Mouse (Mus musculus): ENCODE measurements around the gene Gata3. TPM values are rescaled to one million over a fixed set of nuclear protein-coding genes. Genes with fewer than 3 reads are reported as not detected.
A peak's percentile ranks its signal among the peaks of the same experiment; 100 is the strongest.

Gene Gata3
- 4.5 and 4.6 TPM in 2 replicates for polyA plus RNA-seq (2015; fragmentation: Nextera tagmentation; extraction: Ambion mirVana)

- Histone ChIP-seq H3K9me3 (no peaks in the 10 kb centered on the region), H3K4me1 (no peaks in the 10 kb centered on the region), H3K27ac (no peak within 1 kb of the TSS), H3K4me2 (peak within 1 kb of the TSS; percentile 40), H3K36me3 (no peaks in the 10 kb centered on the region), H3K9ac (no peak within 1 kb of the TSS), H3K27me3 (replicated peaks) (peaks cover 91% of the 10 kb centered on the region), H3K4me3 (replicated peaks) (peak within 1 kb of the TSS; percentile 12; the same call in 1 of the 2 replicates)
- WGBS = 1% methylated on average over 23 of the region's 23 CpGs
- no peak for ATAC-seq (ENCODE audit: insufficient read depth, low FRiP score, low read depth)
These were observed at the start of gene Gata3 for GRCm38 (mm10) chr2:9889651-9890183. Gene Gata3, minus strand, starts transcription at chr2:9890034.

- no peak overlapping the region for H3K4me3 ChIP-seq (replicated peaks)
- no peak for ATAC-seq (ENCODE audit: insufficient read depth, low FRiP score, low read depth)
- H3K9ac ChIP-seq = no peak overlapping the region
- H3K4me2 ChIP-seq = no peak overlapping the region
- no peaks in the 10 kb centered on the region for H3K36me3 ChIP-seq
- 76% methylated on average over 4 of the region's 4 CpGs for WGBS
- no peak overlapping the region for H3K27ac ChIP-seq
- no peaks in the 10 kb centered on the region for H3K4me1 ChIP-seq
- no peaks in the 10 kb centered on the region for H3K27me3 ChIP-seq (replicated peaks)
- no peaks in the 10 kb centered on the region for H3K9me3 ChIP-seq
These were observed 49.4 kb upstream of the Gata3 start for GRCm38 (mm10) chr2:9939250-9939649.

- no peak overlapping the region for H3K27ac ChIP-seq
- H3K36me3 ChIP-seq = no peaks in the 10 kb centered on the region
- H3K4me2 ChIP-seq = no peak overlapping the region
- no peak overlapping the region for H3K4me3 ChIP-seq (replicated peaks)
- no peaks in the 10 kb centered on the region for H3K27me3 ChIP-seq (replicated peaks)
- WGBS = 17% methylated on average over 1 of the region's 1 CpGs
- ATAC-seq (ENCODE audit: insufficient read depth, low FRiP score, low read depth) = no peak
- H3K9ac ChIP-seq = no peak overlapping the region
- H3K4me1 ChIP-seq = no peaks in the 10 kb centered on the region
- H3K9me3 ChIP-seq = no peaks in the 10 kb centered on the region
These were observed 46.1 kb upstream of the Gata3 start for GRCm38 (mm10) chr2:9935965-9936364.

GRCm38 (mm10) chr2:9926905-9927283 is 37.1 kb upstream of the Gata3 start:
- Histone ChIP-seq H3K9ac (no peak overlapping the region), H3K4me2 (no peak overlapping the region), H3K4me3 (replicated peaks) (no peak overlapping the region), H3K4me1 (no peaks in the 10 kb centered on the region), H3K36me3 (no peaks in the 10 kb centered on the region), H3K27ac (no peak overlapping the region), H3K27me3 (replicated peaks) (no peaks in the 10 kb centered on the region), H3K9me3 (no peaks in the 10 kb centered on the region)
- ATAC-seq (ENCODE audit: insufficient read depth, low FRiP score, low read depth) = no peak
- 73% methylated on average over 4 of the region's 4 CpGs for WGBS

- Histone ChIP-seq H3K27me3 (replicated peaks) (no peaks in the 10 kb centered on the region), H3K9ac (no peak overlapping the region), H3K9me3 (no peaks in the 10 kb centered on the region), H3K4me3 (replicated peaks) (no peak overlapping the region), H3K4me2 (no peak overlapping the region), H3K4me1 (no peaks in the 10 kb centered on the region), H3K27ac (peak overlapping the region; percentile 5), H3K36me3 (no peaks in the 10 kb centered on the region)
- WGBS = 46% methylated on average over 7 of the region's 7 CpGs
- peak; percentile 66 for ATAC-seq (ENCODE audit: insufficient read depth, low FRiP score, low read depth)
These were observed 36.5 kb upstream of the Gata3 start for GRCm38 (mm10) chr2:9926194-9926904.

GRCm38 (mm10) chr2:9918691-9919471 is 29.0 kb upstream of the Gata3 start:
- peak; percentile 89 for ATAC-seq (ENCODE audit: insufficient read depth, low FRiP score, low read depth)
- WGBS = 69% methylated on average over 17 of the region's 17 CpGs
- Histone ChIP-seq H3K9ac (no peak overlapping the region), H3K27ac (peak overlapping the region; percentile 2; the same call in 1 of the 2 replicates), H3K4me2 (no peak overlapping the region; the same call in 1 of the 2 replicates), H3K9me3 (no peaks in the 10 kb centered on the region), H3K4me1 (no peaks in the 10 kb centered on the region), H3K4me3 (replicated peaks) (no peak overlapping the region), H3K27me3 (replicated peaks) (no peaks in the 10 kb centered on the region), H3K36me3 (peaks cover 9% of the 10 kb centered on the region; the same call in 1 of the 2 replicates)

- no peaks in the 10 kb centered on the region for H3K4me1 ChIP-seq
- H3K9me3 ChIP-seq = no peaks in the 10 kb centered on the region
- no peak overlapping the region for H3K4me2 ChIP-seq
- no peak for ATAC-seq (ENCODE audit: insufficient read depth, low FRiP score, low read depth)
- no peaks in the 10 kb centered on the region for H3K27me3 ChIP-seq (replicated peaks)
- H3K9ac ChIP-seq = no peak overlapping the region
- no peak overlapping the region for H3K4me3 ChIP-seq (replicated peaks)
- 86% methylated on average over 9 of the region's 9 CpGs for WGBS
- no peak overlapping the region for H3K27ac ChIP-seq
- peaks cover 9% of the 10 kb centered on the region; the same call in 1 of the 2 replicates for H3K36me3 ChIP-seq
These were observed 27.8 kb upstream of the Gata3 start for GRCm38 (mm10) chr2:9917602-9918001.

- peak; percentile 35; the same call in 1 of the 2 replicates for ATAC-seq (ENCODE audit: insufficient read depth, low FRiP score, low read depth)
These were observed 16.2 kb upstream of the Gata3 start for GRCm38 (mm10) chr2:9905995-9906394.

GRCm38 (mm10) chr2:9903854-9904560 is 14.2 kb upstream of the Gata3 start:
- Histone ChIP-seq H3K27me3 (replicated peaks) (peaks cover 7% of the 10 kb centered on the region), H3K9me3 (no peaks in the 10 kb centered on the region), H3K4me2 (no peak overlapping the region), H3K4me1 (no peaks in the 10 kb centered on the region), H3K4me3 (replicated peaks) (no peak overlapping the region), H3K36me3 (no peaks in the 10 kb centered on the region), H3K27ac (no peak overlapping the region), H3K9ac (no peak overlapping the region)
- 41% methylated on average over 14 of the region's 14 CpGs for WGBS
- no peak for ATAC-seq (ENCODE audit: insufficient read depth, low FRiP score, low read depth)

More at GRCm38 (mm10) chr2:9905995-9906394, 16.2 kb upstream of the Gata3 start:
- Histone ChIP-seq H3K27me3 (replicated peaks) (no peaks in the 10 kb centered on the region), H3K4me2 (peak overlapping the region; percentile 45), H3K9me3 (no peaks in the 10 kb centered on the region), H3K36me3 (no peaks in the 10 kb centered on the region), H3K9ac (no peak overlapping the region), H3K4me1 (no peaks in the 10 kb centered on the region), H3K4me3 (replicated peaks) (no peak overlapping the region; the same call in 1 of the 2 replicates), H3K27ac (no peak overlapping the region)
- WGBS = 5% methylated on average over 11 of the region's 11 CpGs

- Histone ChIP-seq H3K27ac (no peak overlapping the region), H3K4me1 (0 out of 2 replicates have a peak, but pooled peaks cover 3% of the 10 kb centered on the region), H3K4me3 (replicated peaks) (no peak overlapping the region), H3K36me3 (no peaks in the 10 kb centered on the region), H3K9ac (no peak overlapping the region), H3K27me3 (replicated peaks) (peaks cover 66% of the 10 kb centered on the region), H3K9me3 (no peaks in the 10 kb centered on the region), H3K4me2 (no peak overlapping the region)
- ATAC-seq (ENCODE audit: insufficient read depth, low FRiP score, low read depth) = no peak
- 10% methylated on average over 8 of the region's 8 CpGs for WGBS
These were observed 8.0 kb upstream of the Gata3 start for GRCm38 (mm10) chr2:9897846-9898245.

GRCm38 (mm10) chr2:9896097-9896770 is 6.4 kb upstream of the Gata3 start:
- 3% methylated on average over 22 of the region's 22 CpGs for WGBS
- Histone ChIP-seq H3K4me1 (0 out of 2 replicates have a peak, but pooled peaks cover 3% of the 10 kb centered on the region), H3K9me3 (no peaks in the 10 kb centered on the region), H3K36me3 (no peaks in the 10 kb centered on the region), H3K27me3 (replicated peaks) (peaks cover 77% of the 10 kb centered on the region), H3K4me3 (replicated peaks) (no peak overlapping the region), H3K9ac (no peak overlapping the region), H3K4me2 (no peak overlapping the region), H3K27ac (no peak overlapping the region)
- ATAC-seq (ENCODE audit: insufficient read depth, low FRiP score, low read depth) = no peak

All from stomach, embryonic 15.5 days (tissue).